Mouse (Mus musculus) ES-E14 (cell line): ENCODE measurements at regions not wholly inside any gene's neighbourhood (a gene's known extent, or its start where the extent isn't known, plus 50 kb on each side); places are given as distances from the start of the nearest gene placed in this dataset.
A peak's percentile ranks its signal among the peaks of the same experiment; 100 is the strongest.

Source experiments
- DNase-seq: peaks from one replicate; pipeline ENCODE4 v3.0.0-alpha.2; 2013; ENCODE audit warnings: low read depth, low spot score
- H3K27ac ChIP-seq: 2 replicates; pipeline ENCODE4 v1.5.1; 2012; ENCODE audit warnings: low read depth, mild to moderate bottlenecking, low read length, moderate library complexity, mixed read lengths; ENCODE audit not compliant: poor library complexity, insufficient read depth, severe bottlenecking
- H3K36me3 ChIP-seq: 2 replicates; pipeline ENCODE4 v1.6.1; 2012; ENCODE audit warnings: mild to moderate bottlenecking, low read length, moderate library complexity, mixed read lengths; ENCODE audit not compliant: control insufficient read depth, poor library complexity, insufficient read depth, severe bottlenecking
- H3K4me1 ChIP-seq, 2 experiments: fragments of 150-350 bp in 1 of 2; sonication (generic) in 1 of 2; 2 replicates each; pipeline ENCODE4 v1.6.1; 2012; ENCODE audit warnings: low read length in 2 of 2, mild to moderate bottlenecking in 1 of 2, mixed read lengths in 1 of 2; ENCODE audit not compliant: control insufficient read depth in 2 of 2, insufficient read depth in 2 of 2, poor library complexity in 1 of 2
- H3K4me3 ChIP-seq, 2 experiments: fragments of 150-350 bp in 1 of 2; sonication (generic) in 1 of 2; 2 replicates each; pipeline ENCODE4 v1.5.1; 2012; ENCODE audit warnings: low read length in 2 of 2, low read depth in 1 of 2, mild to moderate bottlenecking in 1 of 2, mixed read lengths in 1 of 2; ENCODE audit not compliant: insufficient read depth in 1 of 2, poor library complexity in 1 of 2, severe bottlenecking in 1 of 2
- H3K9ac ChIP-seq: 2 replicates; pipeline ENCODE4 v1.6.1; 2012; ENCODE audit warnings: low read depth, mild to moderate bottlenecking, low read length, mixed read lengths; ENCODE audit not compliant: poor library complexity, insufficient read depth, severe bottlenecking
- H3K9me3 ChIP-seq: fragments of 150-350 bp; sonication (generic); 2 replicates; pipeline ENCODE4 v1.6.1; 2012; ENCODE audit warnings: low read depth, mild to moderate bottlenecking, low read length; ENCODE audit not compliant: control insufficient read depth, insufficient read depth
- CHD2 ChIP-seq: IDR thresholded peaks from 2 replicates; pipeline ENCODE4 v1.6.1; 2014; ENCODE audit warnings: mild to moderate bottlenecking, low read depth, low read length, inconsistent platforms
- HCFC1 ChIP-seq: IDR thresholded peaks from 2 replicates; pipeline ENCODE4 v1.6.1; 2012; ENCODE audit warnings: low read length, inconsistent platforms, borderline replicate concordance; ENCODE audit not compliant: insufficient read depth
- MAFK ChIP-seq: IDR thresholded peaks from 2 replicates; pipeline ENCODE4 v1.6.1; 2014; ENCODE audit warnings: mild to moderate bottlenecking, low read depth, low read length, inconsistent platforms; ENCODE audit not compliant: insufficient read depth
- ZC3H11A ChIP-seq: IDR thresholded peaks from 2 replicates; pipeline ENCODE4 v1.6.1; 2012; ENCODE audit warnings: low read depth, mild to moderate bottlenecking, inconsistent platforms, low read length, borderline replicate concordance
- ZNF384 ChIP-seq: IDR thresholded peaks from 2 replicates; pipeline ENCODE4 v1.6.1; 2012; ENCODE audit warnings: low read depth, low read length, inconsistent platforms
- in situ Hi-C, 2 experiments: fragments of 600-800 bp; cut with MboI; formaldehyde crosslinking; loops; one replicate each; pipeline ENCODE4 v1.15.1; 2025; ENCODE audit warnings: low sequenced_read_pairs in 2 of 2, inconsistent platforms in 1 of 2; ENCODE audit not compliant: unreplicated experiment in 2 of 2

DNA sequence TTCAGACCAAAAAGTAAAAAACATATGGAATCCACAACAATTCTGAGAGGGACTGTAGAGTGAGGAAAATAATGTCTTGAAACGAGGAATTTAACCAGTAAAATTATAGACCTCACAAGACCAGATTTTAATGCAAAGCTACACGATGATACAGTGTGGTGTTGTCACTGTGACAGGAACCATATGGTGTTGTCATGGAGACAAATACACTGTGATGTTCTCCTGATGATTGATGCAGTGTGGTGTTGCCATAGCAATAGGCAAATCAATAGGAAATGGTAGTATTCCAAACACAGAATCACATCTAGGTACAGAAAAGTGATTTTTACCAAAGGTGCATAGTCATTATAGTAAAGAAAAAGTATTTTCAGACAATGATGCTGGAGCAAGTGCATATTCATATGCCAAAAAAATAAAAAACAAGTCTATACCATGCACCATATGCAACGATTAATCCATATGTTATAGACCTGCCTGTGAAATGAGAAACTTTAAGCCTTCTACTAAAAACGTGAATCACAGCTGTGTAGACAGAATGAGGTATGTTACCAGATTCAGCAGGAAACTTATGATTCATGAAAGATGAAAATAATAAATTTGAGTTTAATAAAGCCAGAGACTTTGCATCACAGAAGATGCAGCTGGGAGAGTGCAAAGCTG, 149.6 kb downstream of the Thbs2 start:
- H3K4me1 ChIP-seq: no peaks in the 10 kb centered on the region

DNA sequence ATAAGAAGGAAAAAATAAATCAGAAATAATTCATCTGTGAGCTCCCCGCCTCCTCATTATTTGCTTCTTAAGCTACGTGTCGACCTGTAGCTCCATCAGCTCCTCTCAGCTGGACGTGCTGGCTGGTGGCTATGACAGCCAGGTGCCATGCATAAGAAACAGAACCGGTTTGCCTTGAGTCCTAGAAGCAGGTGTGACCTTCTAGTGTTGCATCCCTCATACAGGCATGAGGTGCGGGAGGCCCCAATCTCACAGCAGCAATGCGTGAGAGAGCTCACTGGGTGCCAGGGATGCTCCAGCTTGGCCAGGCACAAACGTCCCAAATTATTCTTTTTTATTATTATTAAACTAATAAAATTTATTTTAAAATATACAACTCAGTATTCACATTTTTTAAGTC, 153.0 kb downstream of the Thbs2 start:
- no peak for TF ChIP-seq ZNF384
- no peak for TF ChIP-seq CHD2
- no peak for TF ChIP-seq ZC3H11A
- no peak for TF ChIP-seq HCFC1
- no peak for TF ChIP-seq MAFK
- no peak overlapping the region for H3K27ac ChIP-seq
- no peaks in the 10 kb centered on the region for H3K9me3 ChIP-seq
- H3K9ac ChIP-seq: no peak overlapping the region
- H3K4me1 ChIP-seq: no peaks in the 10 kb centered on the region
- H3K36me3 ChIP-seq: no peaks in the 10 kb centered on the region
- no peak overlapping the region for H3K4me3 ChIP-seq
- in situ Hi-C loops: loop anchor here in 1 of 2 experiments (10.0 kb wide), 1 partner anchor 364 kb away; no protein-coding TSS in a partner anchor
- no peak for DNase-seq

More for the DNA sequence above, 149.6 kb downstream of the Thbs2 start:
- Histone ChIP-seq H3K36me3 (no peaks in the 10 kb centered on the region), H3K9me3 (no peaks in the 10 kb centered on the region), H3K27ac (no peak overlapping the region), H3K9ac (no peak overlapping the region), H3K4me3 (no peak overlapping the region)
- in situ Hi-C loops: loop anchor here in 1 of 2 experiments (10.0 kb wide), 1 partner anchor 360 kb away; no protein-coding TSS in a partner anchor
- no peak for DNase-seq
- TF ChIP-seq ZC3H11A: no peak
- no peak for TF ChIP-seq HCFC1
- TF ChIP-seq CHD2: no peak
- no peak for TF ChIP-seq MAFK
- TF ChIP-seq ZNF384: no peak

DNA sequence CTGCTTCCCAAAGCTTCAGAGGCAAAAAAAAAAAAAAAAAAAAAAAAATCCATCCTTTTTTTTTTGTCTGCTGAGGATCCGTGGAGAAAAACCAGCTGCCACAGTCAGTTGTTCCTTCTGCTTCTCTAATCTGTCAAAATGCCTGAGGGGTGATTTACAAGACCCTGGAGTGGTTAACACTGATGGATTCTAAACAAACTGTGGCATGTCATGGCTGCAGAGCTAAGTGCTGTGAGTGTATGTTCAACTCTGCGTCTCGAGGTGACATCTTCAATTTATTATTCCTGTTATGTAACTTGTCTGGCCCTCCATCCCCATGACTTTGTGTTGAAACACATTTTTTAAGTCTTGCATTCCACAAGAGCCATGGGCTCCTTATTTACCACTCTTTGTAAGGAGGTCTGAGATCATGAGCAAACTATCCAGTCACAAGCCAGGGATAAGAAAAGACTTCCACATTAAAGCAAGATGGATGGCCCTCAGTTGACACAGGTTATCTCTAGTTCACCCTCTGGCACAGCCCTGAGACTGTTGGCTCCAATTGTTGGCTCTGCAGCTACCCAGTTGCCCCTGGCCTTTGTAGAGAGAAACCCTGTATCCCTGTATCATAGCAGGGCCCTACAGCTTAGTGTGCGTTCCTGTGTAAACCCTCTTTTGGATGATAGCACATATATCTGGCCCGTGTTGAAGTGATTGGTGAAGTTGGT, 153.6 kb downstream of the Thbs2 start:
- no peak overlapping the region for H3K9ac ChIP-seq
- H3K4me3 ChIP-seq: no peak overlapping the region
- no peaks in the 10 kb centered on the region for H3K36me3 ChIP-seq
- no peaks in the 10 kb centered on the region for H3K9me3 ChIP-seq
- no peak overlapping the region for H3K27ac ChIP-seq
- no peak for DNase-seq
- TF ChIP-seq HCFC1: no peak
- TF ChIP-seq ZNF384: peak; percentile 57; the same call in 1 of the 2 replicates
- TF ChIP-seq CHD2: no peak
- no peak for TF ChIP-seq ZC3H11A
- no peaks in the 10 kb centered on the region for H3K4me1 ChIP-seq
- in situ Hi-C loops: loop anchor here in 1 of 2 experiments (10.0 kb wide), 1 partner anchor 364 kb away; no protein-coding TSS in a partner anchor

DNA sequence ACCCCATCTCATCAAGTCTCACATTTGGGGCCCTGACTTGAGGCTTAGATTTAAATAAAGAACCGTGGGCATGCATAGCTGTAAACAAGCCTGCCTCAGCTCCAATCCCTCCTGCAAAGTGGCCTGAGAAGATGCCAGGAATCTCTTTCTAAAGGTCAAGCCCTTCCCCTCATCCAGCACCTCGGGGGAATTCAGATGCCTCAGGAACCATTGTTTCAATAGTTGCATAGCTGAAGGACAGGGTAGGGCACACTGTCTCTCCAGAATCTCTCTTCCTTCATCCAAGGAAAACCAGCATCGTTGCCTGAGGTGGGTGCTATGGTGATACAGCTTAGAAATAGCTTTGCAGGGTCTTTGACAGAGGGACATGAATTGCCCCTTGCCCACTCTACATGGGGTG, 154.4 kb downstream of the Thbs2 start:
- H3K4me3 ChIP-seq: no peak overlapping the region
- H3K9me3 ChIP-seq: no peaks in the 10 kb centered on the region
- H3K9ac ChIP-seq: no peak overlapping the region
- H3K36me3 ChIP-seq: no peaks in the 10 kb centered on the region
- H3K27ac ChIP-seq: no peak overlapping the region
- H3K4me1 ChIP-seq: no peaks in the 10 kb centered on the region
- in situ Hi-C loops: loop anchor here (10.0 kb wide), 1 partner anchor 365 kb away; no protein-coding TSS in a partner anchor
- no peak for DNase-seq
- TF ChIP-seq ZC3H11A (no peak), CHD2 (no peak), HCFC1 (no peak), MAFK (no peak), ZNF384 (no peak)
